Mouse (Mus musculus) forebrain, embryonic 12.5 days (tissue): ENCODE data around the gene Gm21671. TPM values are rescaled to one million over a fixed set of nuclear protein-coding genes. Genes with fewer than 3 reads are reported as not detected.
"Not testable (repeated sequence)": the region's sequence is repeated elsewhere in the genome, so short reads cannot be mapped to it uniquely, and the experiment has no call there.

Experiments
- ATAC-seq: fragments of 200-750 bp; cut with Nextera tagmentation; 2 replicates; pipeline ENCODE4 v1.8.0; 2017; ENCODE audit warnings: moderate TSS enrichment; ENCODE audit not compliant: low FRiP score
- H3K27ac ChIP-seq: fragments of 300-500 bp; sonication (generic); 2 replicates; pipeline ENCODE4 v1.5.1; 2016; ENCODE audit warnings: mild to moderate bottlenecking
- H3K27me3 ChIP-seq: fragments of 300-500 bp; sonication (generic); 2 replicates; pipeline ENCODE4 v1.6.1; 2016; ENCODE audit warnings: mild to moderate bottlenecking
- H3K36me3 ChIP-seq: fragments of 300-500 bp; sonication (generic); replicated peaks from 2 replicates; pipeline ENCODE4 v1.6.1; 2016; ENCODE audit warnings: mild to moderate bottlenecking
- H3K4me1 ChIP-seq: fragments of 300-500 bp; sonication (generic); 2 replicates; pipeline ENCODE4 v1.6.1; 2016
- H3K4me2 ChIP-seq: fragments of 300-500 bp; sonication (generic); 2 replicates; pipeline ENCODE4 v1.6.1; 2016; ENCODE audit warnings: mild to moderate bottlenecking, moderate library complexity
- H3K4me3 ChIP-seq: fragments of 300-500 bp; sonication (generic); replicated peaks from 2 replicates; pipeline ENCODE4 v1.5.1; 2016; ENCODE audit warnings: mild to moderate bottlenecking
- H3K9ac ChIP-seq: fragments of 300-500 bp; sonication (generic); 2 replicates; pipeline ENCODE4 v1.6.1; 2016; ENCODE audit warnings: mild to moderate bottlenecking
- H3K9me3 ChIP-seq: fragments of 300-500 bp; sonication (generic); 2 replicates; pipeline ENCODE4 v1.6.1; 2016
- WGBS: fragments of 180-500 bp; shearing (Covaris S2); methylation state at CpG from one replicate; pipeline ENCODE4 v1.1.7; 2016; 5-methylcytosine and 5-hydroxymethylcytosine counted together
- polyA plus RNA-seq: library from polyadenylated mRNA; unstranded; fragments of >200 nt; fragmentation: Nextera tagmentation; extraction: Ambion mirVana; gene quantifications from 2 replicates; pipeline ENCODE4 v1.2.1, GENCODE M21; 2016

Gm21671 gene
- polyA plus RNA-seq, result 0.08 TPM in 1 of 2 replicates, not detected in the other

- not testable (repeated sequence) for H3K4me1 ChIP-seq, H3K4me2 ChIP-seq, H3K9me3 ChIP-seq, H3K27me3 ChIP-seq, H3K9ac ChIP-seq, H3K27ac ChIP-seq, ATAC-seq, H3K36me3 ChIP-seq, H3K4me3 ChIP-seq
- 75% methylated on average over 2 of the region's 2 CpGs for WGBS
These were observed at the start of gene Gm21671 for GRCm38 (mm10) chr5:25954317-25954716. Gene Gm21671, minus strand, starts transcription at chr5:25954417.

GRCm38 (mm10) chr5:25988550-25988949 lies 34.3 kb upstream of the Gm21671 start, which contains the start of gene Gm21698:
Gene Gm21698, minus strand, starts transcription at chr5:25988650.
- H3K4me2 ChIP-seq, H3K27ac ChIP-seq, H3K9ac ChIP-seq, H3K4me1 ChIP-seq, H3K36me3 ChIP-seq, H3K9me3 ChIP-seq, H3K4me3 ChIP-seq, ATAC-seq, H3K27me3 ChIP-seq: not testable (repeated sequence)
- no CpG with 5 or more reads among the region's 3 CpGs for WGBS

DNA sequence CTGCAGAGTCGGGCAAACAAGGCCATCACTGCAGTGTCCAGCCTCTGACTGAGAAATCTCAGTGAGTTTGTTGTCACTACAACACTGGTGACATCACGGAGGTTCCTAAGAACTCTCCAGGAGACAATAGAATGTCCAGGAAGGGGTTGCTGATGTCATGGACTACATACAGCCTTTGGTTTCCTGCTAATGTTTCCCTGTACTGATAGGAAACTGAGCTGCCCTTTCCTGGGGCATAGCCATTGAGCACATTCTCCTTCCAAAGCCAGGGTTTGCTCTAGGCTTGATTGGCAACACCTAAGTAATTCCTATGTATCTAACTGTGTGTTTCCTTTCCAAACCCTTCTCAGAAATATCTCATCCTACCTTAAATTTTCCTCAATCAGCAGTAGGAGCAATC lies 18.3 kb upstream of the Gm21671 start, which contains the start of gene Gm21680:
Gene Gm21680 (minus strand): TSS at position 101 of the 400 bp plus-strand sequence.
- H3K27me3 ChIP-seq, H3K27ac ChIP-seq, ATAC-seq, H3K4me1 ChIP-seq, H3K9me3 ChIP-seq, H3K9ac ChIP-seq, H3K36me3 ChIP-seq, H3K4me3 ChIP-seq, H3K4me2 ChIP-seq: not testable (repeated sequence)
- no CpG with 5 or more reads among the region's 2 CpGs for WGBS

- Histone ChIP-seq H3K4me3 (peak overlapping the region; percentile 21), H3K4me2 (peak overlapping the region; percentile 42)
- not testable (repeated sequence) for H3K27me3 ChIP-seq, H3K4me1 ChIP-seq, ATAC-seq, H3K27ac ChIP-seq, H3K9me3 ChIP-seq, H3K9ac ChIP-seq, H3K36me3 ChIP-seq
- 71% methylated on average over 17 of the region's 17 CpGs for WGBS
These were observed 2.8 kb upstream of the Gm21671 start for GRCm38 (mm10) chr5:25957050-25957449.

DNA sequence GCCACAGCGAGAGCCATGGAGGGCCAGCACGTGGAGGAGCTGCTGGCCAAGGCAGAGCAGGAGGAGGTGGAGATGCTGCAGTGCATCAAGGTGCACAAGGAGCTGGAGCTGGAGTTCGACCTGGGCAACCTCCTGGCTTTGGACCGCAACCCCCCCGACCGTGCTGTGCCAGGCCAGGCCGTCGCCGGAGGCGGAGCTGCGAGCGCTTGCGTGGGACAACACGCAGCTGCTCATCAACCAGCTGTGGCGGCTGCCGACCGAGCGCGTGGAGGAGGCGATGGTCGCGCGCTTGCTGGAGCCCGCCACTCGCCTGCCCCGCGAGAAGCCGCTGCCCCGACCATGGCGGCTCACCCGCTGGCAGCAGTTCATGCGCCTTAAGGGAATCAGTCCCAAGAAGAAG lies 2.4 kb upstream of the Gm21671 start:
- H3K27me3 ChIP-seq, H3K9me3 ChIP-seq, H3K4me1 ChIP-seq, H3K36me3 ChIP-seq, H3K27ac ChIP-seq, H3K9ac ChIP-seq: not testable (repeated sequence)
- peak overlapping the region; percentile 42 for H3K4me2 ChIP-seq
- ATAC-seq, result peak; percentile 64; the same call in 1 of the 2 replicates
- H3K4me3 ChIP-seq, result peak overlapping the region; percentile 21
- WGBS, result 38% methylated on average over 32 of the region's 32 CpGs

GRCm38 (mm10) chr5:25945391-25945790 lies 8.8 kb downstream of the Gm21671 start:
- not testable (repeated sequence) for ATAC-seq, H3K27ac ChIP-seq, H3K9me3 ChIP-seq, H3K4me3 ChIP-seq, H3K4me2 ChIP-seq, H3K4me1 ChIP-seq, H3K36me3 ChIP-seq, H3K9ac ChIP-seq, H3K27me3 ChIP-seq
- WGBS, result 88% methylated on average over 2 of the region's 2 CpGs

GRCm38 (mm10) chr5:25942281-25942680 lies 11.9 kb downstream of the Gm21671 start, which contains the start of gene Gm21663:
Gene Gm21663, minus strand, starts transcription at chr5:25942381.
- not testable (repeated sequence) for ATAC-seq, H3K4me3 ChIP-seq, H3K36me3 ChIP-seq, H3K4me2 ChIP-seq, H3K27me3 ChIP-seq, H3K4me1 ChIP-seq, H3K9ac ChIP-seq, H3K9me3 ChIP-seq, H3K27ac ChIP-seq
- 52% methylated on average over 2 of the region's 2 CpGs for WGBS

Other genes with a start within 250 kb of the Gm21671 start
- gene Xrcc2, start 248.6 kb downstream of the Gm21671 start, polyA plus RNA-seq, result 14.0 and 18.1 TPM in 2 replicates
- gene Actr3b, start 194.4 kb downstream of the Gm21671 start, polyA plus RNA-seq, result 19.5 and 20.2 TPM in 2 replicates
- not detected in 2 replicates for gene Gm21663, start 12.0 kb downstream of the Gm21671 start, polyA plus RNA-seq
- 0.06 TPM in 1 of 2 replicates, not detected in the other for gene Gm21680, start 18.2 kb upstream of the Gm21671 start, polyA plus RNA-seq
- gene Gm21698, start 34.2 kb upstream of the Gm21671 start, polyA plus RNA-seq, result not detected in 2 replicates
- gene Gm1979, start 50.4 kb upstream of the Gm21671 start, polyA plus RNA-seq, result not detected in 2 replicates
- not detected in 2 replicates for gene Gm5862, start 68.5 kb upstream of the Gm21671 start, polyA plus RNA-seq
- 0.10 TPM in 1 of 2 replicates, not detected in the other for gene Speer4a, start 85.1 kb upstream of the Gm21671 start, polyA plus RNA-seq
- not detected in 2 replicates for gene Gm7347, start 104.2 kb upstream of the Gm21671 start, polyA plus RNA-seq
- gene Gm10471, start 134.9 kb upstream of the Gm21671 start, polyA plus RNA-seq, result not detected in 2 replicates
- not detected in 2 replicates for gene 5031410I06Rik, start 150.9 kb upstream of the Gm21671 start, polyA plus RNA-seq
- gene Gm10220, start 167.0 kb upstream of the Gm21671 start, polyA plus RNA-seq, result not detected in 2 replicates